Mouse (Mus musculus): ENCODE measurements at regions not wholly inside any gene's neighbourhood (a gene's known extent, or its start where the extent isn't known, plus 50 kb on each side); places are given as distances from the start of the nearest gene placed in this dataset.

DNA sequence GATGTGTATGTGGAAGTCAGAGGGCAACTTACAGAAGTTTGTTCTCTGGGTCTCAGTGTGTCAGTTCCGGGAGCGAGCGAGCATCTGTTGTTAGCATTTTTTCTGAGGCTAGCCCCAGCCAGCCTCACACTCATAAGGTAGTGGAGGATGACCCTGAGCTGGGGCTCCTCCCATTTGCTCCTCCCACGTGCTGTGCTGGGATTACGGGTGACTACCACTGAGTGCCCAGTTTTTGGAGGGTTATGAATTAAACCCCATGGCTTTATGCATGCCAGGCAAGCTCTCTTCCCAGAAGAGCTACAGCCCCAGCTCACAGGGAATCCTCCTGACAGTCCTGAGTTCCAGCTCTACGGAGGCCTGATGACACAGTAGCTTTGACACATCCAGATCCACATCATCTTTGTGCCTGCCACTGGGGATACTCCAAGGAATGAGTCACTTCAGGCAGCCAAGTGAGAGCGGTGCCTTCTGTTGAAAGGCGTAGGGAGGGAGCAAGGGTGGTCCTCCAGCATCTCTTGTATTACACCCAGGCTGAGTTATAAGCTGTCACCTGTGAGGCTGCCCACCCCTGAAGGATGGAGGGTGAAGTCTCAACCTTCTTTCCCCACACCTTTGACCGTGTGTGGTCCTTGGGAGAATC is 97.8 kb upstream of the Parp11 start:
- DNase-seq, result no peak

GRCm38 (mm10) chr6:127349479-127350110 is 97.0 kb upstream of the Parp11 start:
- no peak for DNase-seq

DNA sequence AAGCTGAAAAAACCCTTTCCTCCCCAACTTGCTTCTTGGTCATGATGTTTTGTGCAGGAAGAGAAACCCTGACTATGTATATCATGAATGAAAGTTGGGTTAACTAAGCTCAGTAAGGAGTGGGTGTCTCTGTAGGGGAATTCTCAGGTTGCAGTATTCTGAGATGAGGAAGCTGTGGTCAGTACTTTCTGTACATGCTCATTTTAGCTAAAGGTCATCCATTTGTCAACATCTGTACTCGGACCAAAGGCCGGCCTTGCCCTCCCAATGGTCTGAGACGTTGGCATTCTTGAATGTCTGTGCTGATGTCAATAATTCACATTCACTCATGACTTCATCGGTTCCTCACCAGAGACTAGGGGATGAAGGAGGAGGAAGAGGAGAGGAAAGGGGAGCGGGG is 94.9 kb upstream of the Parp11 start:
- no peak for DNase-seq

GRCm38 (mm10) chr6:127355112-127355511 is 91.5 kb upstream of the Parp11 start:
- DNase-seq, result no peak

- DNase-seq, result no peak
Observed at GRCm38 (mm10) chr6:127356442-127356841, 90.2 kb upstream of the Parp11 start.

- no peak for DNase-seq
Observed at GRCm38 (mm10) chr6:127358805-127359204, 87.8 kb upstream of the Parp11 start.

DNA sequence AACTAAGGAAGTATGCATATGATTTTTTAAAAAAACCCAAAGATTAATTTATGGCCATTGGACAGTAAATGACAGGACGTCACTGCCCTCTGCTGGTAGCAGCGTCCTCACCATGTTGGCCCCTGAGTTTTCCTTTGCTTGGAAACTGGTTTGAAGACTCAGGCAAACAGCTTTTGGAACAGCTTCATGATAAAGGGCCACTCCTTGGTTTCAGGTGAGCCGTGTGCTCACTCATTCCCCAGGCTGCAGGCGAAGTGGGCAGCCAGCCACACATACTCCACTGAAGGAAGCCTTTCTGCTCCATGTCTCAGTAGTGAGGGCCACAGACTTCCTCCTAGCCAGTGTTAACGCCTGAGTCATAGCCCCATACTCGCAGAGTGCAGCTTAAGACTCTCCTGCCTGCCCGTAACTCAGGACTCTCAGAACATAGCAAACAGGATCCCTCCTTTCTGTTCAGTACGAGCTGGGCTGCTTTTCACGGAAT is 87.2 kb upstream of the Parp11 start:
- no peak for DNase-seq

GRCm38 (mm10) chr6:127362166-127362565 is 84.5 kb upstream of the Parp11 start:
- DNase-seq, result no peak

DNA sequence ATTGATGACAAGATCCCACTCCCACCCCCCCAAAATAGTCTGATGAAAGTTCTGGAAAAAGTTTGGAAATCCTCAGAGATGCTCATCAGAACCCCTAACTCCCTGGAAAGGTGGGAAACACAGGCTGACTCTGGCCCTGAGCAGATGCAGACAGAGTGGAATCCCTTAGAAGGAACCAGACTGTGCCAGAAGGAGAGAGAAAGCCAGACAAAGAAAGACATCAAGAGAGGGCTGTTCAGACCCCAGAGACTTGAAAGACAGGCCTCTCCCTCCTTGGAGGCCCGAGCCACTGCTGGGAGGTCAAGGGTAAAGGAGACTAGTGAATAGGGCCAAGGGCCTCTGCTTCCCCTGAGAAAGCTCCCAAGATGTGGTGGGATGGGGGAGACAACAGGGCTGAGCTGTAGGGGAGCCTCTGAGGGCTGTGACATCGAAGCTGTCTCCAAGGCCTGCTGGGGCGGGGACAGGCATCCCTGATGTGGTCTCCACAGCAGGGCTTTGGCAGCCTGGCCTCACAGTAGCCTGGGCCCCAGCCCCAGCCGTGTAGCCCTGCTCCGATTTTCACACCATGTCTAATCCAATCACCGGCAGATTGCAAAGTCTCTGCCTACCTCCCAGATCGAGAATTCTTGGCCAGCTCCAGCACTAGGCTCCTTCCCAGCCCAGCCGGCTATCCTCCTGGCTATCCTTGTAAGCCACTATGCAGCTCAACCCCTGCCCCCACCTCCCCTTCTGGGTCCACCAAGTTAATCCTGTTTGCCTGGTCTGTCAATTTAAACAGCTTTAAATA is 83.5 kb upstream of the Parp11 start:
- no peak for DNase-seq

- no peak for DNase-seq
Observed at GRCm38 (mm10) chr6:127363871-127364590, 82.6 kb upstream of the Parp11 start.

GRCm38 (mm10) chr6:127364591-127365187 is 82.0 kb upstream of the Parp11 start:
- no peak for DNase-seq

GRCm38 (mm10) chr6:127365246-127365645 is 81.4 kb upstream of the Parp11 start:
- no peak for DNase-seq

GRCm38 (mm10) chr6:127365651-127366050 is 81.0 kb upstream of the Parp11 start:
- DNase-seq, result no peak

- DNase-seq, result no peak
Observed at GRCm38 (mm10) chr6:127373052-127373451, 73.6 kb upstream of the Parp11 start.

DNA sequence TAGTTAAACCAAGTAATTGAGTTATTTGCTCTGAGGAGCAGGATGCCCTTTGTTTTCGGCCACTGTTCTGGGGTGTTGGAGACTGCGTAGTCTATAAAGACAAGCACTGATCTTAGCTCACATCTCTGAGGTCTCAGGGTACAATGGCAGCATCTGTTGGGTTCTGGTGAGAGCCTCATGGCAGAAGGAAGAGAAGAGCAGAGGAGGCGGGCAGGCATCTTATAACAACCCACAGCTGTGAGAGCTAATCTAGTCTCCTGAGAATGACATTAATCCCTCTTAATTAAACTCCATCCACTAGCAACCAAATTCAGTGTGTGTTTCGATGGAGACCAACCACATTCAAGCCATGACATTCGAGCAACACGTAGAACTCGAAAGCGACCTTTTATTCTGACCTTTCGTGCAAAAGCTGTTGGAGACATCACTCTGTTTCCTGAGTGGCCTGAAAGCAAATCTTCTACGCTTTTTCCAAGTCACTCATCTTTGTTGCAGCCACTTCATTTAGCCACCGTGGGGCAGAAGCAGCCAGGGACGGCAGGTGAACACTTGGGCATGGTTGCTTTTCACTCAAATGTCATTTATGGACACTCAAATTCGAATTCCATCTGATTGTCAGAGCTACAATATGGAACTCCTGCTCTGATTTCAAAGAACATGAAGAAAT is 72.7 kb upstream of the Parp11 start:
- DNase-seq, result no peak

DNA sequence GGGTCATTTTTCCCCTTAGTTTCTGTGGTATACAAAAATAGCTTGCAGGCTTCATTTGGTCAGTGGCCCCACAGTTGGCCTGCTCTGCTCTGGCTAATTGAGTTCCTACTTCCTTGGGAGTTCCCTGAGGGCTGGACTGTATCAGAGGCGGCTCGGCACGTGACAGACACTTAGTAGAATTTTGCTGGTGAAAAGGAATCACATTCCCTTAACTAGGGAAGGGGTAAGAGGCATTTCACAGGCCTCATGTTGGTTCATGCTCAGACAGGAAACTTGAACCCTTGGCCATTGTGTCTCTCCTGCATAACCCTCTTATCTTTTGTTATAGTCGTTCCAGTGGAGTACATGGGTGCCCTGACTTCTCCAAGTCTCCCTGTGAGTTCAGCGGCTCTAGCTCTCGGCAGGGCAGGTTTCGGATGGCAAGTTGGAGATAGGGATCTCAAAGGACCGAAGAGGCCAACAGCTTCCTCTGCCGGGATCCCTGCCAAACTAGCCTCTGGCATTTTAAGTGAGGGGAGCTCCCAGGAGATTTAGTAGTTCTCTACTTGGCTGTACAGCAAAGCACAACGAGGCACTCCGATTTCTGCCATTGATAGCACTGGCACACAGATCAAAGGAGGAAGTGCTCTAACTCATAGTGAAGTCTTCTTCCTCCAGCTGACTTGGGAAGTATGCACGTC is 72.0 kb upstream of the Parp11 start:
- DNase-seq, result peak; percentile 53

DNA sequence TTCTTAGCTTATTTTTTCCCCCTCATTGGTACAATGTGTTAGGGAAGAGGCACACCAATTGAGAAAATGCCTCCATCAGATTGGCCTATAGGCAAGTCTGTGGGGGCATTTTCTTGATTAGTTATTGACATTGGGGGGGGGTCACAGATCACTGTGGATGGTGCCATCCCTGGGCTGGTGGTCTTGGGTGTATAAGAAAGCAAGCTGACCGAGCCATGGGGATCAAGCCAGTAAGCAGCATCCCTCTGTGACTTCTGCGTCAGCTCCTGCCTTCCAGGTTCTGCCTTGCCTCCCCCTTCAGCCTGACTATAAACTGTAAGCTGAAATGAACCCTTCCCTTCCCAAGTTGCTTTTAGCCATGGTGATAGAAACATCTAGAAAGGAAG is 71.5 kb upstream of the Parp11 start:
- DNase-seq, result no peak

- no peak for DNase-seq
Observed at GRCm38 (mm10) chr6:127375711-127376199, 70.9 kb upstream of the Parp11 start.

GRCm38 (mm10) chr6:127378701-127379100 is 67.9 kb upstream of the Parp11 start:
- DNase-seq, result no peak

DNA sequence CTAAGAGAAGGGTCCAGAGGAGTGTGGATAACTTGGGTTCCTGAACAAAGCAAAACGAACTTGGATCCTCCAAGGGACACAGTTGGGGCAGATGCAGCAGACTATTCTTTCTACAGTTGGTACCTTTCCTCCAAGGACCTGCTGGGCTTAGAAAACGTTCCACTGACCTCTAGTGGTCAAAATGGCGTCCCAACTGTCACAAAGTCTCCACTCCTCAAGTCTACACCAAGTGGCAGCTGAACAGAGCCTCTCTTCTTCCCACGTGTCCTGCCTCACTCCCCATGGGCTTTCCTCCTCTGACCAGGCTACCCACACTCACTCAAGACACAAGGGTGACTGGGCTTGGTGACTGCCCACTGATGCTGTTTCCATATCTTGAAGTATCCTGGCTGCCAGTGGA is 67.1 kb upstream of the Parp11 start:
- DNase-seq, result no peak

Measured in gastrocnemius, postnatal 25 days (tissue).